Mouse (Mus musculus): ENCODE measurements at regions not wholly inside any gene's neighbourhood (a gene's known extent, or its start where the extent isn't known, plus 50 kb on each side); places are given as distances from the start of the nearest gene placed in this dataset.

GRCm38 (mm10) chr13:80798863-80799817 is 84.0 kb upstream of the Arrdc3 start:
- no peak for DNase-seq (ENCODE audit: low spot score in 2 of 2)

- peak; percentile 35 to 38 for DNase-seq (ENCODE audit: low spot score in 2 of 2)
These were observed 77.0 kb upstream of the Arrdc3 start for GRCm38 (mm10) chr13:80806172-80806571.

GRCm38 (mm10) chr13:80827037-80827471 is 56.1 kb upstream of the Arrdc3 start:
- DNase-seq (ENCODE audit: low spot score in 2 of 2): no peak
